Mouse (Mus musculus) brain, adult 2 months (tissue): ENCODE measurements around the gene Slc22a27.
"Not testable (repeated sequence)": the region's sequence is repeated elsewhere in the genome, so short reads cannot be mapped to it uniquely, and the experiment has no call there.

ENCODE experiments used
- DNase-seq: peaks from one replicate; pipeline ENCODE4 v3.0.0; 2011; ENCODE audit warnings: low read depth, low spot score

Gene Slc22a27

DNA sequence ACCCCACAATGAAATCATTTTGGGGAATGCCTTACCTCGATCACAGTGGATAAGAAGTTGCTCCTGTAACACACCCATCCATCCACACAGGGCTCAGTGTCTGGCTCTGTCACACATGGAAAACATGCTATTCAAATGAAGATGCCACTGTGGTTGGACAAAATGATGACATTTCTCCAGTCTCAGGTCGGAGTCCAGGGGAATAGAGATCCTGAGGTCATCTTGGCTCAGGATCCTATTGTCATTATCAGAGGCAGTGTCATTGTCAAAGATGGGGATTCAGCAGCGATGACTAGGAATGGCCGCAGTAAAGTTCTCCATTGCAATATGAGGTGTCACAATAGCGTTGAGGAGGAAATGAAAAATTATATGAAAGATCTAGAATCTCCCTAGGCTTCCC is at the start of gene Slc22a27:
Gene Slc22a27 (minus strand): TSS at position 101 of the 400 bp plus-strand sequence.
- not testable (repeated sequence) for DNase-seq

DNA sequence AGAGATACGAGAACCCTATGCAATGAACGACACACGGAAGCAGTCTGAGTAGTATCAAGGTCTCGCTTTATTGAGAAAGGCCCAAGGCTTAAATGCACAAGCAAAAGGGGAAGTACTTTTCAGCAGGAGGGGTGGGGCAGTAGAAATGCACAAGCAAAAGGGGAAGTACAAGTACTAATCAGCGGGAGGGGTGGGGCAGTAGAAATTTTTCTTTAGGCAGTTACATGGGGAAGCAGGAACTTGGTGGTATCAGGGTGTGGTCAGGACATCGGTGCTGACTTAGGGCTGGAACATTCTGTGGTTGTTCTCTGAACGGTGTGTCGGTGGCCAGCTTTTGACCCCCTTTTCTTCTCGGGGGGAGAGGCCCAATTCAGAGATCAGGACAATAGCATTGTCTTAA is 45.8 kb upstream of the Slc22a27 start:
- not testable (repeated sequence) for DNase-seq

DNA sequence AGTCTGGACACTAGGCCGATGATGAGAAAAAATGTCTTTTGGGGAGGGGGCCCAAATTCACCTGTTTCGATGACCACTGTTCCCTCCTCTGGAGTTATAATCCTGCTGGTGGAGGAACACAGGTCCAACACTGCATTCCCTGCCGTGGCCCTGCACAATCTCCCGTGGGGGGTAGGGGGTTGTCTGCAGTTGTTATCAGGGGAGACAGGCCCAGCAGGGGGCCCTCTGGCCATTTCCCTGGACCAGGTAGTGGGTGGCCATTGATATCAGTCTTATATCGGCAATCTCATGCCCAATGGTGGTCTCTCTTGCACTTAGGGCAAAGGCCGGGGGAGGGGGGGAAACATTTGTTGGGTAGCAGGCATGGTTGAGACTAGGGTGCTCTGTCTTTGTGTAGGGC is 43.3 kb upstream of the Slc22a27 start:
- DNase-seq, result not testable (repeated sequence)

DNA sequence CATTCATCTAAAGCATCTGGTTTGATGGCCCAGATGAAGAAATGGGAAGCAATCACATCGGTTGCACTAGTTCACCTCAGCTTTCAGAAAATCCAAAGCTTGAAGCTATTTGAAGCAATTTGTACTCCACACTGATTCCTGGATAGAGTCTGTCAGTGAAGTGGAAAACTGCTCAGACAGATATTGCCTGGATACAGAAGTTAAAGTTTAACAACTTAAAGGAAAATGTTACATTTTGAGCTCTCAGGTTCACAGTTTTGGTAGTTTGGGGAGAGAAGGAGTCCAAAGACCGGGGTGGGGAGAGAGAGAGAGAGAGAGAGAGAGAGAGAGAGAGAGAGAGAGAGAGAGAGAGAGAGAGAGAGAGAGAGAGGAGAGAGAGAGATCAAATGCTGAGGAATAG is 2.9 kb upstream of the Slc22a27 start:
- no peak for DNase-seq

DNA sequence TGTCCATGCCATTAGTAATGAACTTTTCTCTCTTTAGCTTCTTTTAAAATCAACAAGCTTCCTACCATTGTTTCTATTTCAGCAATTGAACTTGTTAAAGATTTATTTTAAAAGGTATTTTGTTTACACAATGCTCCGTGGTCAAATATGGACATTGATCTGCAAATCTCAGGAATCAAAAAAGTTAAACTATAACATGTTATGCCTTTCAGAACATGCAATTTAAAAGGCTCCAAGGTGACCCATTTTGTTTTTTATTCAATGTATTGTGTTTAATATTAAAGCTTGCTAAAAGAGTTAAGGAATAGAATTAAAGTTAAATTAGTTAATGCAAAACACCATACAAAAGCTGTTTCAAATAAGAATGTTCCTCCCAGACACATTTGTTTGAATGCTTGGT is 723 bp upstream of the Slc22a27 start:
- DNase-seq, result not testable (repeated sequence)

DNA sequence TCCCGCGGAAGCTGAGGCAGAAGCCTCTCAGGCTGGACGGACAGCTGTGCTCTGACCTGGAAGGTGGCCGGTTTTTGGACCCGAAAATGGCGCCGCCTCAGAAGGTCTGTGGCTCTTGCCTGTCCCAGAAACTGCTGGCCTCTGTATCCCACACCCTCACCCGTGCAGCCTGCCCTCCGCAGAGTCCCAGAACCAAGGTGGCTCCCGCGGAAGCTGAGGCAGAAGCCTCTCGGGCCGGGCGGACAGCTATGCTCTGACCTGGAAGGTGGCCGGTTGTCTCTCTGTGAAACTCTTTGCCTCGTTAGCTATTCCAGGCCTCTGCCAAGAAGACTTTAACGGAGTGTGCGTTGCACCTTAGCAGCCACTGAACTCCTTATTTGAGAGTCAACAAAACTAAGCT is 26.4 kb downstream of the Slc22a27 start:
- not testable (repeated sequence) for DNase-seq

DNA sequence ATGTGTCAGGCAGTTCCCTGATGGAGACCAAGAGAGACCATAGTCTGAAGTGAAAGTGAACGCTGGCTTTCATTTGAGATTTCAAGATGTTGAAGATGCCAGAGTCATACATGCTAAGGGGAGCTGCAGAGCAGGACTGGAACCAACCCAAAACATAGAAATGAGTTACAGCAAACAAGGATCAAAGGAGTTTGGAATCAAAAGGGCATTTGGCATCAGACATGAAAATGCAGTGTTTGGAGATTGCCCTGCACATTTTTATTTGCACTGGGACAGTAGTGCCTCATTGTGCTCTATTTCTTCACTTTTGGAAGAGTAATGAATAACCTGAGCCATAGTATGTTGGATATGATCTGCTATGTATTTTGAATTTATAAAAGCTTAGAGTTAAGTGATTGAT is 89.2 kb downstream of the Slc22a27 start:
- no peak for DNase-seq

DNA sequence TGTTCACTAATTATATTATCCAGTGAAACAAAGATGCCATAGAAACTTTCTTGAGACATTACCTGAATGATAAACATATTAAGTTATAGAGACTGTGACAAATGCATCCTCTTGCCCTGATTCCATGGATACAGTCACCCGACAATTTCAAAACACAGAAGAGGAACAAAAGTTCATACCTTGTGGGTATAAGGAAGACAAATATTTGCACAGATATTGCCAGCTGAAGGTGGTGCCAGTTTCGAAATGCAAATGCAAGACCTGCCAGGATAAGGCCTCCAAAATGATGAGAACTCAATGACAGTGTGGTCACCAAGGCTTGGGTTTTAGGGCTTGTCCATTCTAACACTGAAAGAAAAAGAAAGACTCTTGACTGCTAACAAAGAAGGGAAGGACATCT is 136.0 kb downstream of the Slc22a27 start:
- DNase-seq, result no peak
